Mouse (Mus musculus) small intestine, adult 2 months (tissue): ENCODE results near the gene Pnpla3. TPM values are rescaled to one million over a fixed set of nuclear protein-coding genes. Genes with fewer than 3 reads are reported as not detected.

ENCODE experiments used
- H3K27ac ChIP-seq: fragments of 200-500 bp; 2 replicates; pipeline ENCODE4 v1.5.1; 2012; ENCODE audit warnings: low read depth, low read length, control low read depth, inconsistent platforms; ENCODE audit not compliant: insufficient read depth
- H3K27me3 ChIP-seq: fragments of 200-500 bp; 2 replicates; pipeline ENCODE4 v1.6.1; 2012; ENCODE audit warnings: mild to moderate bottlenecking, moderate library complexity, low read length, inconsistent platforms; ENCODE audit not compliant: control insufficient read depth, insufficient read depth
- H3K36me3 ChIP-seq: fragments of 200-500 bp; 2 replicates; pipeline ENCODE4 v1.6.1; 2012; ENCODE audit warnings: mild to moderate bottlenecking, low read length, control low read depth, inconsistent platforms; ENCODE audit not compliant: control insufficient read depth, insufficient read depth
- H3K4me1 ChIP-seq: fragments of 200-500 bp; 2 replicates; pipeline ENCODE4 v1.6.1; 2012; ENCODE audit warnings: low read length, inconsistent platforms, mixed read lengths; ENCODE audit not compliant: control insufficient read depth, insufficient read depth, insufficient read length
- H3K4me3 ChIP-seq: fragments of 200-500 bp; 2 replicates; pipeline ENCODE4 v1.5.1; 2012; ENCODE audit warnings: low read depth, mild to moderate bottlenecking, control low read depth, inconsistent platforms, low read length, moderate library complexity
- CTCF ChIP-seq: fragments of 200-500 bp; IDR thresholded peaks from 2 replicates; pipeline ENCODE4 v1.5.1; 2012; ENCODE audit warnings: low read depth, mild to moderate bottlenecking, control low read depth, inconsistent platforms, low read length, moderate library complexity, mixed read lengths; ENCODE audit not compliant: insufficient replicate concordance, insufficient read length; ENCODE audit errors: extremely low read depth
- POLR2A ChIP-seq: fragments of 200-500 bp; IDR thresholded peaks from 2 replicates; pipeline ENCODE4 v1.6.1; 2012; ENCODE audit warnings: low read depth, mild to moderate bottlenecking, control low read depth, inconsistent platforms, low read length, moderate library complexity
- WGBS: fragments of 180-500 bp; shearing (Covaris S2); methylation state at CpG from one replicate; pipeline ENCODE4 v1.1.7; 2018; 5-methylcytosine and 5-hydroxymethylcytosine counted together
- polyA plus RNA-seq: library from polyadenylated mRNA; depleted of rRNA; stranded (reverse); fragments of >200 nt; gene quantifications from 2 replicates; pipeline ENCODE4 v1.2.3, GENCODE M21; 2012

The Pnpla3 gene
- polyA plus RNA-seq, 1 experiment = 0.80 TPM

DNA sequence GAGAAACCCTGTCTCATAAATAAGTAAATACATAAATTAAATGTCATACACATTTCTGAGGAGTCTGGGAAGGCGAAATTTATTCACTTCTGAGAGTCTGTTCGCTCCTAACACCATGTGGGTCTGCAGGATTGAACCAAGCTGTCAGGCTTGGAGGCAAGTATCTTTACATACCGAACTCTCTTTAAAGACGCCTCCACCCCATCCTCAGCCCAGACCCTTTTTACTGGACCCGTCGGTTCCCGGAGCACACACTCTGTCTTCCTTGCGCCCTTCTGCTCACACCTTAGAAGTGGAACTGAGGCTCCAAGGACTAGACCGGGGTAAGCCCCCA, 24.1 kb downstream of the Pnpla3 start:
- no peaks in the 10 kb centered on the region; the same call in 1 of the 2 replicates for H3K4me1 ChIP-seq
- H3K4me3 ChIP-seq = peak overlapping the region; percentile 84
- H3K27ac ChIP-seq = peak overlapping the region; percentile 34
- no peaks in the 10 kb centered on the region for H3K27me3 ChIP-seq
- WGBS = 2% methylated on average over 9 of the region's 9 CpGs
- TF ChIP-seq POLR2A (no peak), CTCF (no peak)
- H3K36me3 ChIP-seq = peaks cover 7% of the 10 kb centered on the region

DNA sequence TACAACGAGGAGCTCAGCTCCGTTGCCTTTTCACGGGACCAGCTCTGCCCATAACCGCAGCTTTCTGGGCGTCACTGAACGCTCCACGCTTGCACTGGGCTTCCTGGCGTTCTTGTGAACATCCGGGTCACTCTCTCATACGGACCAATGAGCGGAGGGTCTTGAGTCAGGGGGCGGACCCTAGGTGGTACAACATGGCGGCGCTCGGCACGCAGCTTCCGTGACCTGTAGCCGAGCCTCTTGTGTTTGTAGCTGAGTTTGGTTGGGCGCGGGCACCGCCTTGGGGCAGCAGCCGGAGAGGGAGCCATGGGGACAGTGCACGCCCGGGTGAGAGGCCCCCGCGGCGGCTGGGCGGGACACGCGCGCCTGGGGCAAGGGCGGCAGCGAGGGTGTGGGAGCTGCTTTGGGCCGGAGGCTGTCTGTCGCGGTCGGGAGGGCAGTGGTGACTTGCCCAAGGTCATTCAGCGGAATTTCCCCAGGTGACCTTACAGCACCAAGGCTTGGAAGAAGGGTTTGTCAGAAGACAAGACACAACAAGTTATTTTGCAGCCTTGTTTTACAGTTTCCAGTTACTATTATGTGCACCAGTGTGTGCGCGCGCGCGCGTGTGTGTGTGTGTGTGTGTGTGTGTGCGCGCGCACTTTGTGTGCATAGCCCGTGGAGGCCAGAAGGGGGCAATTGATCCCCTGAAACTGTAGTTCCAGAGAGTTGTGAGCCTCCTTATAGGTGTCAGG, 24.6 kb downstream of the Pnpla3 start, which contains the start of gene Samm50:
TSS of gene Samm50 (plus strand) at position 184 of the 734 bp plus-strand sequence.
- H3K36me3 ChIP-seq = peaks cover 13% of the 10 kb centered on the region
- no peaks in the 10 kb centered on the region for H3K27me3 ChIP-seq
- TF ChIP-seq CTCF (peak; percentile 32; the same call in 1 of the 2 replicates), POLR2A (peak; percentile 53; the same call in 1 of the 2 replicates)
- H3K4me3 ChIP-seq = peak within 1 kb of the TSS; percentile 84
- WGBS = 5% methylated on average over 48 of the region's 48 CpGs
- peak within 1 kb of the TSS; percentile 76 for H3K27ac ChIP-seq
- H3K4me1 ChIP-seq = no peaks in the 10 kb centered on the region; the same call in 1 of the 2 replicates

DNA sequence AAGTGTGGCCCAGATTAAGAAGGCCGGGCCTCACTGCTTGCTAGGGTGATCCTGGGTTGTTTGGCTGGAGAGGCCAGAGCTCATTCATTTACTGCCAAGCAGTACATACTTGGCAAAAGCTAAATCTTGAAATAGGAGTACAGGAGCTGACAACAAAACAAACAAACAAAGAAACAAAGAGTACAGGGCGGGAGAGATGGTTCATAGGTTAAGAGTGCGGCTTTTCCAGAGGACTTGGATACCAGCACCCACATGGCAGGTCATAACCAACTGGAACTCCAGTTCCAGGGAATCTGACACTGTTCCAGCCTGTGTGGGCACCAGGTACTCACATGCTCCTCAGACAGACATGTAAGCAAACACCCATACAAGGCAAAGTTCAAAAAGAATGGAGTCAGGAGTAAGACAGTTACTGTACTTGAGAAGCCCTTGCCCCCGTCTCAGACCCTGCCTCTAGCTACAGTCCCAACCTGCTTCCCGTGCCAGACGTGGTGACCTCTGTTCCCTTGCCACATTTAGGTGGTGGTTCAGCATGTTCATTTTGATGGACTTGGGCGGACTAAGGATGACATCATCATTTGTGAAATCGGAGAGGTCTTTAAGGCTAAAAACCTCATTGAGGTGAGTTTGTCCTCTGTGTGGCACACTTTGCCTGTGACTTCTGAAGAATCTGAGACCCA, 29.0 kb downstream of the Pnpla3 start:
- H3K27me3 ChIP-seq = no peaks in the 10 kb centered on the region
- H3K36me3 ChIP-seq = peaks cover 54% of the 10 kb centered on the region
- 86% methylated on average over 8 of the region's 8 CpGs for WGBS
- no peak overlapping the region for H3K27ac ChIP-seq
- TF ChIP-seq POLR2A (no peak), CTCF (no peak)
- H3K4me1 ChIP-seq = no peaks in the 10 kb centered on the region; the same call in 1 of the 2 replicates
- H3K4me3 ChIP-seq = no peak overlapping the region

DNA sequence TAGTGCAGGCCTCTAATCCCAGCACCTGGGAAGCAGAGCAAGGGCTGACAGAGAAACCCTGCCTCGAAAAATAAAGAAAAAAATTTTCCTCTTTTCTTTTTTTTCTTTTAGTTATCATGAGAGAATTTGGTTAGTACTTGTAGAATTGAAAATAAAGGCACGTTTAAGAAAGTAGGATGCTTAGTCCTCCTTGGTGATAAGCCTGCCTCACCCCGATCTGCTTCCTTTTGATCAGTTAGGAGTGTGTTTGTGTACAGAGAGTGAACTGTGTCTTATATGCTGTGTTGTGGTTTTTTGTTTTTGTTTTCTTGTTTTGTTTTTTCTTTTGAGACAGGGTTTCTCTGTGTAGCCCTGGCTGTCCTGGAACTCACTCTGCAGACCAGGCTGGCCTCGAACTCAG, 39.7 kb downstream of the Pnpla3 start:
- H3K4me3 ChIP-seq = no peak overlapping the region
- WGBS = 86% methylated on average over 4 of the region's 4 CpGs
- no peaks in the 10 kb centered on the region for H3K27me3 ChIP-seq
- H3K36me3 ChIP-seq = peaks cover 69% of the 10 kb centered on the region
- no peak overlapping the region for H3K27ac ChIP-seq
- TF ChIP-seq POLR2A = no peak
- TF ChIP-seq CTCF = no peak
- H3K4me1 ChIP-seq = peaks cover 2% of the 10 kb centered on the region; the same call in 1 of the 2 replicates

DNA sequence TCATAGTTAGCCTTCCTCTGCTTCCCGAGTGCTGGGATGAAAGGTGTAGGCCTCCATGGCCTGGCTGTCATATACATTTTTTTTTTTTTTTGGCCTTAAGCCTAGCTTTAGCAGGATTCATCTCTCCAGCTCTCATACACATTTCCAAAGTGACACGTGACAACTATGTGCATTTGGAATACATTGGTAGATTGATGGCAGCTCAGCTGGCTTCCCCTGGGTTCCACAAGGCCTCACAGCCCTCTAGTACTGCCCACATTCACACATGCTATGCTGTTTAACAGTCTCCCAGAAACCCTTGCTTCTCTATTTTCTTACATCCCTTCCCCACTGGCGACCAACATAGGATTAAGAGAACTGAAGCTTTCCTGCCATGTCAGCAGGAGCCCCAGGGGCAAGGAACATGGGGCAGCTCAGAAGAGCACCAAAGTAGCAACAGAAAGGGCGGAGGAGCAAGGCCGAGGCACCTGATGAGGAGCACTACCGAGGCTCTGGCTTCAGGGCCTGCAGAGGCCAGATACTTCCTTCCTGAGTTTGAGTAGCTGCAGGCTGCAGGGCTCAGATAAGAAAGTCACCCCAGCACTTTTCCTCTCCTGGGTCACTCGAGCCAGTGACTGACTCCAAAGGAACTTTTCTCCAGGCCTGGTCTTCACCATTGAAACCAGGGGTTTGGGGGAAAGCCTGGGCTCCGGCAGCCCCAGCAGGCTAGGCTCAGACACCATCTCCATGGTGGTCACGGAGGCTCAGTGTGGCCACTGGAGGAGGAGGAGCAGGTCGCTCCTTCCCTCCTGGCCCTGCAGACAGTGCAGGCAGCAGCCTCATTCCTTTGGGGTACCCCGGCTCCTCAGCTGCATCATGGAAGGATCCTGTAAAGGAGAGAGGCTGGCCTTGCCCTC, 42.1 kb downstream of the Pnpla3 start:
- 79% methylated on average over 11 of the region's 11 CpGs for WGBS
- Histone ChIP-seq H3K27me3 (no peaks in the 10 kb centered on the region), H3K4me1 (peaks cover 4% of the 10 kb centered on the region; the same call in 1 of the 2 replicates), H3K36me3 (peaks cover 62% of the 10 kb centered on the region), H3K27ac (no peak overlapping the region), H3K4me3 (no peak overlapping the region)
- TF ChIP-seq CTCF = no peak
- TF ChIP-seq POLR2A = no peak

DNA sequence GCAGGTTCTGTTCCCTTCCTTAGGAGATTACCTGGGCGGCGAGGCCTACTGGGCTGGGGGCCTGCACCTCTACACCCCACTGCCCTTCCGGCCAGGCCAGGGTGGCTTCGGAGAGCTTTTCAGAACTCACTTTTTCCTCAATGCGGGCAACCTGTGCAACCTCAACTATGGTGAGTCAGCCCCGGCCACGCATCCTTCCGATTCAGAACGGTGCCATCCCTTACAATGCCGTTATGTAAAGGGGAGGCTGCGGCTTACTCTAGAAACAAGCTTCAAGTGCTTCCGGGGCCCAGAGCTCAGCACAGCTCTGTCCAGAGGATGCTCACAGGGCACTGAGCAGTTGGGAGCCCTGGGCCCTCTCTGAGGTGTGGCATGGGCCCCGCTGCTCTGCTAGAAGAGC, 42.8 kb downstream of the Pnpla3 start:
- WGBS = 92% methylated on average over 13 of the region's 13 CpGs
- H3K36me3 ChIP-seq = peaks cover 60% of the 10 kb centered on the region
- H3K4me1 ChIP-seq = peaks cover 4% of the 10 kb centered on the region; the same call in 1 of the 2 replicates
- H3K4me3 ChIP-seq = no peak overlapping the region
- H3K27ac ChIP-seq = no peak overlapping the region
- no peaks in the 10 kb centered on the region for H3K27me3 ChIP-seq
- TF ChIP-seq POLR2A = no peak
- no peak for TF ChIP-seq CTCF
